Mouse (Mus musculus) bone marrow macrophage, adult 2 months (primary cell): ENCODE data around the gene Polr2c.

Experiments used
- CTCF ChIP-seq: IDR thresholded peaks from 2 replicates; pipeline ENCODE4 v1.5.1; 2012; ENCODE audit warnings: low read depth, mild to moderate bottlenecking, low read length, moderate library complexity
- POLR2A ChIP-seq: IDR thresholded peaks from 2 replicates; pipeline ENCODE4 v1.6.1; 2012; ENCODE audit warnings: mild to moderate bottlenecking, low read depth, low read length, borderline replicate concordance

- TF ChIP-seq CTCF (no peak), POLR2A (no peak)
These were observed 59.2 kb downstream of the Polr2c start for GRCm38 (mm10) chr8:94916311-94916959.
